21 mouse cellular contexts compared by ENCODE assay signal in genomic region chr14:59741752-59742151, GRCm38 (mm10).
"Had no signal": no experiment of that assay in that cellular context is flagged by ENCODE, and none has a peak within 500 bp of the region (broad histone marks: within the 10 kb centered on the region; RNA-seq: fewer than 3 reads in every experiment).

No protein-coding gene starts in this region.

- H3K27ac ChIP-seq: heart, embryonic 10.5 days; hindbrain, embryonic 13.5 days; hindbrain, embryonic 15.5 days; hindbrain, postnatal 0 days; limb, embryonic 13.5 days; limb, embryonic 15.5 days; liver, embryonic 12.5 days; liver, embryonic 14.5 days had no signal

- H3K27me3 ChIP-seq: heart, embryonic 12.5 days; limb, embryonic 13.5 days; limb, embryonic 15.5 days; liver, embryonic 12.5 days had no signal

- H3K4me1 ChIP-seq: liver, embryonic 12.5 days had no signal

- H3K4me2 ChIP-seq: heart, embryonic 12.5 days; hindbrain, embryonic 13.5 days; hindbrain, embryonic 15.5 days; limb, embryonic 13.5 days; limb, embryonic 15.5 days; liver, embryonic 12.5 days had no signal

- H3K4me3 ChIP-seq: heart, embryonic 10.5 days; heart, embryonic 12.5 days; hindbrain, embryonic 13.5 days; hindbrain, embryonic 15.5 days; limb, embryonic 13.5 days; limb, embryonic 15.5 days; liver, embryonic 12.5 days had no signal

- DNase-seq: gastrocnemius, postnatal 14 days; gastrocnemius, postnatal 36 days; heart, adult 18-20 months; heart, postnatal 10 days; kidney, adult 18-20 months; kidney, adult 8-10 months; kidney, postnatal 10 days; kidney, postnatal 25 days; layer of hippocampus, adult 9-11 months; layer of hippocampus, postnatal 36 days; left cerebral cortex, postnatal 4 days had no signal

- H3K9ac ChIP-seq: heart, embryonic 12.5 days; hindbrain, embryonic 13.5 days; hindbrain, embryonic 15.5 days; limb, embryonic 13.5 days; limb, embryonic 15.5 days; liver, embryonic 12.5 days; liver, embryonic 14.5 days had no signal

- ATAC-seq: hindbrain, postnatal 0 days; intestine, postnatal 0 days; liver, embryonic 12.5 days had no signal

- H3K36me3 ChIP-seq: heart, embryonic 10.5 days; heart, embryonic 12.5 days; hindbrain, embryonic 13.5 days; hindbrain, embryonic 15.5 days; limb, embryonic 13.5 days; limb, embryonic 15.5 days; liver, embryonic 12.5 days had no signal

- H3K9me3 ChIP-seq: heart, embryonic 10.5 days; heart, embryonic 12.5 days; hindbrain, embryonic 13.5 days; hindbrain, embryonic 15.5 days; limb, embryonic 13.5 days; limb, embryonic 15.5 days; liver, embryonic 12.5 days had no signal
